Mouse (Mus musculus) spleen, postnatal 10 days (tissue): Measurements from ENCODE around the gene Gm10306.

Experiments
- DNase-seq, 2 experiments: peaks; one replicate each; pipeline ENCODE4 v3.0.0; 2021 to 2022; ENCODE audit warnings: low spot score in 2 of 2

Gene Gm10306

DNA sequence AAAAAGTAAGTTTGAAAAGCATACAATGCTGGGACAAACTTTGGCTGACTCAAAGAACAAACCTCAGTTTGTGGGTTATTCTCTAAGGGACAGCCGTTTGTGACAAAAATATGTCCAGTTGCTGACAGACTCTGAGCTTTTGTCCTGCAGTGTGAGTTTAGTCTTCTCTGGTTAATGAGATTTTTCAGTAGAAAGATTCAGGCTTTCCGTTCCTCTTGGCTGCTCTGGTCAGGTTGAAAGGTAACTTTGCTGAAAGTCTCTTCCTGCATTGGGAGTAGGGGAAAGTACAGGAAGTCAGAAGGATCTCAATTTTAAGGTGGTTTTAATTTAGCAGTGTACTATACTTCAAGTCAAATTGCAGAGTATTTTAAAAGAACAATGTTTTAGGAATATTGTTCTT lies 49.2 kb downstream of the Gm10306 start:
- DNase-seq: no peak
